Mouse (Mus musculus) common myeloid progenitor, adult 5-6 weeks (primary cell): ENCODE data around the gene Slc4a1. TPM values are rescaled to one million over a fixed set of nuclear protein-coding genes. Genes with fewer than 3 reads are reported as not detected.
A peak's percentile ranks its signal among the peaks of the same experiment; 100 is the strongest.
"Not testable (repeated sequence)": the region's sequence is repeated elsewhere in the genome, so short reads cannot be mapped to it uniquely, and the experiment has no call there.

Source experiments
- ATAC-seq: replicated peaks from 2 replicates; pipeline ENCODE4 v1.8.0; 2016; ENCODE audit warnings: low read depth, mild to moderate bottlenecking, moderate TSS enrichment, inconsistent platforms; ENCODE audit not compliant: poor library complexity, severe bottlenecking
- total RNA-seq: library from RNA; stranded (forward); fragments of 200-1000, 187-1606 nt; gene quantifications from 2 replicates; pipeline ENCODE4 v1.2.3, GENCODE M21; 2017

The Slc4a1 gene
- total RNA-seq = 0.78 and 2.9 TPM in 2 replicates

GRCm38 (mm10) chr11:102366103-102366502, at the start of gene Slc4a1:
Slc4a1 (minus strand) TSS chr11:102366203.
- ATAC-seq = not testable (repeated sequence)

DNA sequence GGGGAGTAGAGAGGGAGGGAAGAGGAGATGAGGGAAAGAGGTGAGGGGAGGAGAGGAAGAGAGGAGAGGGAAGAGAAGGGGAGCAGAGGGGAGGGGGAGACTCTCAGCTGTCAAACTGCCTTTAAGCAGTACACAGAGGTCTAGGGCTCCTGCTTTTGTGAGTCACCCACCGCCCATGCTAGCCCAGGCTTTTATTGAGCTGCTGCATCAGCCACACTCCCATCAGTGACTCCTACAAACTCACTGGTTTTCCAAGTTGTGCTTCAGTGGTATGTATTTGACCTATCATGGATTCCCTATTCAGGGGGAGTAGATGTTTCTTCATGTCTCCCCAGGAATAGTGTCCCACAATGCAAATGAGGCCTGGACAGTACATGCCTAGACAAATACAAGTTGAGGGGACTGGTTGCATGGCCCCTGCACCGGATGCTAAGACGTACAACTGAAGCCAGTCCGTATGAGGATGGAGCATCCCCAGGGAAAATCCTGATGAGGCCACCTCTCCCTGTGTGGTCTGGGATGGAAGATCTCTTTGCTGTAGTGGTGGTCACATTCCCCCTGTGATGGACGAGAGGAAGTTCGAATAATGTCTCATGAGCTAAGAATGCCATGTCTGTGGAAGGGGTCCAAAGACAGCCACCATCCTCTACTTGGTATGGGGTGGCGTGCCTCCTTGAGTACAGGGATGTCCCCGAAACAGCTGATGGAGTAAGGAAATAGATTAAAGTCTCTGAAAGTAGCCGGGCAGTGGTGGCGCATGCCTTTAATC, 49.2 kb upstream of the Slc4a1 start:
- no peak for ATAC-seq

GRCm38 (mm10) chr11:102413059-102413458, 47.1 kb upstream of the Slc4a1 start:
- ATAC-seq = no peak

GRCm38 (mm10) chr11:102411704-102412103, 45.7 kb upstream of the Slc4a1 start:
- ATAC-seq = peak; percentile 40

DNA sequence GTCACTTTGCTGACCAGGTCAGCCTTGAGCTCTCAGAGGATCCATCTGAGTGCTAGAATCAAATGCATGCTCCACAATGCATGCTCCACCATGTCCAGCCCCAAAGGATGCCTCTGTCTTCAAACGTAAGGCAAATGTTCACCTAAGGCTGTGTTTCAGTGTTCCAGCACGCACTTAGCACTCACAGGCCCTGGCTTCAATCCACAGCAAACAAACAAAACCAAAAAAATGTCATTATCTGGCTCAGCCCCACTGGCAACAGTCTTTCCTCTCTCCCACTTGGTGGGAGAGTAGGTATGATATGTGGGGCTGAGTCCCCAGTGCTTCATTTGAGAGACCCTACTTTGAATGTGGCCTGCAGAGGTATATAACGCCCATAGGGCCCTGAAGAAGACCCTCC, 45.1 kb upstream of the Slc4a1 start:
- no peak for ATAC-seq

GRCm38 (mm10) chr11:102410345-102410744, 44.3 kb upstream of the Slc4a1 start:
- not testable (repeated sequence) for ATAC-seq

DNA sequence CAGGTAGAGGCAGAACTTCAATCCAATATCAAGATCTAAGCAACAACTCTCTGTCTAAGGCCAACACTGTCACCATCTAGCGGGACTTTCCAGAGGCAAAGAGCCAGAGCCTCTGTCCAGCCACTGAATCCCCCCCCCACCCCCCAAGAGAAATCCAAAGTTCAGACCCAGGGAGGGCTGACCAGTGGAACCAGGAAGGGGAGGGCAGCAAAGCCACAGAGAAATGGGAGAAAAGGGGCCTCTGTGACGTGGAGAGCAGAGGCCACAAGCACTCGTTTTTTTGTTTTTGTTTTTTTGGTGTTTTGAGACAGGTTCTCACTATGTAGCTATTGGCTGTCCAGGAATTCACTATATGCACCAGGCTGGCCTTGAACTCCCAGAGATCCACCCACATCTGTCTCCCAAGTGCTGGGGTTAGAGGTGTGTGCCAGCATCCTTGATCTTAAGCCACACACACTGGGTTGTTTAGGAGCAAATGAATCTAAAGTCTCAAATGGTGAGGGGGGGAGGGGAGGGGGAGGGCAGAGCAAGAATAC, 43.9 kb upstream of the Slc4a1 start:
- no peak for ATAC-seq

DNA sequence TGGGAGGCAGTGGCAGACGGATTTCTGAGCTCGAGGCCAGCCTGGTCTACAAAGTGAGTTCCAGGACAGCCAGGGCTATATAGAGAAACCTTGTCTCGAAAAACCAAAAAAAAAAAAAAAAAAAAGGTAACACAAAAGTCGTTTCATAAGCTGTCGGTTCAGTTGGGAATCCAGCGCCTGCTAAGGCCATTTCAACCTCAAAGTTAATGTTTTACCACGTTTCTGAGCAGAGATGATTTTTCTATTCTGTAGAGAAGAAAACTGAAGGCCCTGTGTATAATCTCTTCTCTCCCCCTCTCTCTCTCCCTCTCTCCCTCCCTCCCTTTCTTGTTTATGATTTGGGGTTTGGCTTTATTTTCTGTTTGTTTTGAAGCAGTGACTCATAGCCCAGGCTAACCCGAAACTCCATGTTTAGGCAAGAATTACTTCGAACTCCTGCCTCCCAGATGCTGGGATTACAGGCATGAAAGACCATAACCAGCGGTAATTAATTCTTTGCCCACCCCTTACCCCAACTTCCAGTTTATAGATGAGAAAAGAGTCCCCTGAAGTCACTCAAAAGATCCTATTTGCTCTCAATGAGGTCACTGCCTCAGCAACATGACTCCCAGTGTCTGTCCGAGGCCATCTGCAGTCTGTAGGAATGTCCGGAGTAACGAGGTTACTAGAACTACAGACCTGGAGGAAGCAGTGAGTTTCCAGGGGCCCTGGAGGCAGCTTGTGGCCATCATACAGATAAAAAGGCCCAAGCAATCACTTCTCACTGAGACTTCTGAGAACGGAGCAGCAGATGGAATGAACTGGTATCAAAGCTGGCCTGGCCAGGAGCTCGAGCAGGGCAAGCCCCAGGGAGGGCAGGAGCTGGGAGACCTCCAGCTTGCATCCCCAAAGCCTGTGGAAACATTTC, 43.1 kb upstream of the Slc4a1 start:
- ATAC-seq = no peak

DNA sequence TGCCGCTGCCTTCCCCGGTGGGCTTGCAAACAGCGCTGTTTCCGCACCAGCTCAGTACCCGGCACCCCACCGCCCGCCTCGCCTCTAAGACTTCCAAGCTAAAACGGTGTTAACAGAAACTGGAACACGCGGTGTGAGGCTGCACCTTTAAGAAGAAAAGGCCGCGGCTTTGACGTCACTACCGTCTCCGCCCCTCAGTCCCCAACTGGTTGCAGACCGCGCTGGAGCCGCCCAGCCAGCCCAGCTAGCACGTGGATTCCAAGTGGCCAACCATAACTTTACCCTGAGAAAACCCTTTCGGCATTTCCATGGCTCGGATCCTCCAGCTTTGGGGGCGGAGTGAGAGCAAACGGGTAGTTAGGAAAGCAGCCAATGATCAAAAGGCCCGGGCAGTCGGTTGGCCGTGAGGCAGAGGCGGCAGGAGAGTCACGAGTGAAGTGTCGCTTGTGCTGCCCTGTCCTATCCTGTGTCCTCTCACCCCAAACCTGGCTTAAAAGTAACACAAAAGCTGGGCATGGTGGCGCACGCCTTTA, 42.4 kb upstream of the Slc4a1 start:
- ATAC-seq = peak; percentile 87

DNA sequence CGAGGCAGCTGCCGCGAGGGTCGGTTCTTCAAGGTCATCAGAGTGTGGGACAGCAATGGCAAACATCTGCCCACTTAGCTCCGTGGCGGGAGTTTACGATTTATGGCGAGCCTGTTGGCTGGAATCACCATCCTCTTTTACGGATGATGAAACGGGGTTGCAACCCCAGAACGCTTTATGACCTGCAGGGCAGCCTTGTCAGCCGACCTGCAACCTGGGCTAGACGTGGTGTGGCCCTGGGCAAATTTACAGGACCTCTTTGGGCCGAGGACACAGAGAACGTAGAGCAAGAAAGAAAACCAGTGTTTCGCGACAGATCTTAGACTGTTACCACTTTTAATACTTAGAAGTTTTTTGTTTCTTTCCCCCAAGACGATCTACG, 41.8 kb upstream of the Slc4a1 start, which contains the start of gene Slc25a39:
Gene Slc25a39 (minus strand): TSS at position 113 of the 382 bp plus-strand sequence.
- 0 out of 2 replicates have a peak, but pooled peaks have one; percentile 3 for ATAC-seq

GRCm38 (mm10) chr11:102406900-102407833, 41.2 kb upstream of the Slc4a1 start:
- ATAC-seq = peak; percentile 31

GRCm38 (mm10) chr11:102406401-102406800, 40.4 kb upstream of the Slc4a1 start:
- no peak for ATAC-seq

DNA sequence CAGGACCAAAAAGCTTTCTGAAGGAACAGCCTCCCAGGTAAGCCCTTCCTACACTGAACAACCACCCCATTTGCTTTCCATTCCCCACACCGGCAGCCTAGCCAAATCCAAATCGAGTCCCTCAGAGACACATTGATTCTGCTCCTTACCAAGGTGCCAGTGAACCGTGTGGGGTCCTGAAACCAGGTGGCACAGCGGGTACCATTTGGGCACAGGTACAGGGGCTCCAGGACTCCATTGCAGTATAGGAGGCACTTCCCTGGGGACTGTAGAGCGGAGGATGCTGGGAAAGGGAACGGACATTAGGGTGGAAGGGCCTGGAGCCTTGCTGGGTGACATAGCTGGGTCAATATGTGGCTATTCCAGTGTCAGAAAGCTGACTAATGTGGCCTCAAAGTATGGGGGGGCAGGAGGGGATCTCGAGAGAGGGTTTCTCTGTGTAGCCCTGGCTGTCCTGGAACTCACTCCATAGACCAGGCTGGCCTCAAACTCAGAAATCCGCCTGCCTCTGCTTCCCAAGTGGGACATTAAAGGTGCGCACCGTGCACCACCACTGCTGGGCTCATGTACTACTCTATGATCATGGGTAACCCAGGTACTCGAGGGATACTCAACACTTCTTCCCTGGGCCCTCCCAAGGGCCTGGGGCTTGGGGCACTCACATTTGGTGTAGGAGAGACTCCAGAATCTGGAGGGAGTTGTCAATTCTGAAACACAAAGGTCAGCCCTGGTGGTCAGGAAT, 39.7 kb upstream of the Slc4a1 start:
- ATAC-seq = no peak

GRCm38 (mm10) chr11:102404161-102405010, 38.4 kb upstream of the Slc4a1 start:
- no peak for ATAC-seq

- ATAC-seq = no peak
Observed at GRCm38 (mm10) chr11:102403657-102404056, 37.7 kb upstream of the Slc4a1 start.

DNA sequence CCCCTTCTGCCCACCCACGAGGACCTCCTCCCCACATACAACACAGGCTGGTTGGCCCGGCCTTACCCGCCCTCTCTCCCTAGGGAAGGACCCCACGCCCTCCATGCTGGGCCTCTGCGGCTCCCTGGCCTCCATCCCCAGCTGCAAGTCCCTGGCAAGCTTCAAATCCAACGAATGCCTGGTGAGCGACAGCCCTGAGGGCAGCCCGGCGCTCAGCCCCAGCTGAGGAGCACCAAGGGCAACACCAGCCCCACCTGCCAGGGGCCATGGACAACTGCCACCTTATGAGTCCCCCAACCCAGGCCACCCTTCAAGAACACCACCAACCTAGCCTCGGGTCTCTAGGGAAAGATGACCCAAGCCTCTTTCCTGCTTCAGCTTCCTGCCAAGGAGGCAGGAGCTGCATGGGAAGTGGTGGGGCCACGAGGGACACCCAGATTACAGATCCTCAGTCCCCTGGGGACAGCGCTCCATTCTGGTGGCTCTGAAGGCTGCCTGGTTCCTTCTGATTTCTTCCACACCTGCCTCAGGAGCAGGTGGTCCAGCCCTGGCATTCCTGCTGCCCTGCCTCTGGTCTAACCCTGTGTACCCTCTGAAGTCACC, 36.0 kb upstream of the Slc4a1 start:
- no peak for ATAC-seq

DNA sequence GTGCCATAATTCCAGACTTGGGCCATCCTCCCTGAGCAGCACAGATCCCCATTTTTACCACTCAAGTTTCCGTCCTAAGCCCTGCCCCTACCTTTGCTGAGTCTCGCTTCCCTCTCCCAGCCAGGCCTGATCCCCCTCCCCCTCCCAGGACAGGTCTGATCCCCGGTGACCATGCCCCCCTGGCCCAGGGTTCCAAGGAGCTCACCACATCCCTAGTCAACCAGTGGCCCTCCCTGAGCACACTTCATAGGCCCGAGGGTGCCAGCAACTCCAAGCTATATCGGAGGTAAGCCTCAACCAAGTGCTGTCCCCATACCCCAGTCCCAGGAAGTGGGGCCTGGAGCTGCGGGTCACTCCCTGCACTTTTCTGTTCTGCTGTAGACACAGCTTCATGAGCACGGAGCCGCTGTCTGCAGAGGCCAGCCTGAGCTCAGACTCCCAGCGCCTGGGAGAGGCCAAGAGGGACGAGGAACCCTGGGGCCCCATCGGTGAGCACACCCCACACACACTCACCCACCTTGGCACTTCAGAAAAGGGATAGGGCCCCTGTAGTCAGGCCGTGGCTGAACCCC, 34.6 kb upstream of the Slc4a1 start:
- ATAC-seq = no peak
